Mouse (Mus musculus) lung, adult 18-20 months (tissue): ENCODE data around the gene 4921511C20Rik.

Source experiments
- DNase-seq, 2 experiments: peaks; one replicate each; pipeline ENCODE4 v3.0.0; 2022; ENCODE audit warnings: mixed read lengths in 2 of 2

4921511C20Rik gene

GRCm38 (mm10) chrX:127393993-127394392, at the start of gene 4921511C20Rik:
4921511C20Rik (plus strand) TSS chrX:127394293.
- DNase-seq: no peak
